Mouse (Mus musculus): ENCODE results near the gene Dck. TPM values are rescaled to one million over a fixed set of nuclear protein-coding genes. Genes with fewer than 3 reads are reported as not detected.

Gene Dck
- 3.5 and 5.1 TPM in 2 replicates for polyA plus RNA-seq (2012; rRNA removed; ENCODE audit: low replicate concordance)

GRCm38 (mm10) chr5:88764987-88765481, at the start of gene Dck:
Dck (plus strand) TSS chr5:88764996.

GRCm38 (mm10) chr5:88720116-88721002, 44.4 kb upstream of the Dck start, which contains the start of gene Mob1b:
Mob1b (plus strand) TSS chr5:88720855.

Other genes with a start within 250 kb of the Dck start
- gene Jchain, start 237.1 kb upstream of the Dck start, polyA plus RNA-seq (2012; rRNA removed; ENCODE audit: low replicate concordance) = 1.5 and 16.9 TPM in 2 replicates
- 8.0 and 15.9 TPM in 2 replicates for gene Utp3, start 210.5 kb upstream of the Dck start, polyA plus RNA-seq (2012; rRNA removed; ENCODE audit: low replicate concordance)
- 5.4 and 8.7 TPM in 2 replicates for gene Rufy3, start 200.0 kb upstream of the Dck start, polyA plus RNA-seq (2012; rRNA removed; ENCODE audit: low replicate concordance)
- 22.5 and 32.8 TPM in 2 replicates for gene Grsf1, start 88.8 kb upstream of the Dck start, polyA plus RNA-seq (2012; rRNA removed; ENCODE audit: low replicate concordance)
- gene Mob1b, start 44.1 kb upstream of the Dck start, polyA plus RNA-seq (2012; rRNA removed; ENCODE audit: low replicate concordance) = 3.9 and 8.6 TPM in 2 replicates
- gene Slc4a4, start 121.8 kb downstream of the Dck start, polyA plus RNA-seq (2012; rRNA removed; ENCODE audit: low replicate concordance) = 3.7 and 5.9 TPM in 2 replicates